Mouse (Mus musculus): ENCODE results near the gene Zc3h18. TPM values are rescaled to one million over a fixed set of nuclear protein-coding genes. Genes with fewer than 3 reads are reported as not detected.
A peak's percentile ranks its signal among the peaks of the same experiment; 100 is the strongest.

The Zc3h18 gene
- total RNA-seq, 1 experiment, result 90.4 TPM

- H3K36me3 ChIP-seq (ENCODE audit: control insufficient read depth, insufficient read depth, low read length, poor library complexity, severe bottlenecking), result no peaks in the 10 kb centered on the region
- TF ChIP-seq HCFC1 (IDR thresholded peaks at IDR 0.05; ENCODE audit: borderline replicate concordance, insufficient read depth, low read length) (no peak), ZNF384 (IDR thresholded peaks at IDR 0.05; ENCODE audit: low read depth, low read length) (no peak), CHD2 (IDR thresholded peaks at IDR 0.05; ENCODE audit: low read depth, low read length) (no peak), MAFK (IDR thresholded peaks at IDR 0.05; ENCODE audit: insufficient read depth, low read depth, low read length) (no peak), ZC3H11A (IDR thresholded peaks at IDR 0.05; ENCODE audit: borderline replicate concordance, low read depth, low read length) (no peak)
- no peaks in the 10 kb centered on the region for H3K9me3 ChIP-seq (ENCODE audit: control insufficient read depth, insufficient read depth, low read depth, low read length)
- H3K4me1 ChIP-seq (ENCODE audit: control insufficient read depth in 2 of 2, insufficient read depth in 2 of 2, low read length in 2 of 2, poor library complexity in 1 of 2), result no peaks in the 10 kb centered on the region
- in situ Hi-C loops (cut with MboI; ENCODE audit: low sequenced_read_pairs in 2 of 2, unreplicated experiment in 2 of 2), result loop anchor here in 1 of 2 experiments (10.0 kb wide), 1 partner anchor 61 kb away; no protein-coding TSS in a partner anchor
- DNase-seq (ENCODE audit: low read depth, low spot score), result no peak
- peak overlapping the region; percentile 63 for H3K9ac ChIP-seq (ENCODE audit: insufficient read depth, low read depth, low read length, poor library complexity, severe bottlenecking)
- H3K27ac ChIP-seq (ENCODE audit: insufficient read depth, low read depth, low read length, poor library complexity, severe bottlenecking), result no peak overlapping the region
- H3K4me3 ChIP-seq (ENCODE audit: insufficient read depth in 1 of 2, low read depth in 1 of 2, low read length in 2 of 2, poor library complexity in 1 of 2, severe bottlenecking in 1 of 2), result peak overlapping the region; percentile 76 to 82
These were observed 40.7 kb upstream of the Zc3h18 start for GRCm38 (mm10) chr8:122335638-122336250.

- Histone ChIP-seq H3K4me3 (ENCODE audit: insufficient read depth in 1 of 2, low read depth in 1 of 2, low read length in 2 of 2, poor library complexity in 1 of 2, severe bottlenecking in 1 of 2) (peak overlapping the region; percentile 76 to 82), H3K27ac (ENCODE audit: insufficient read depth, low read depth, low read length, poor library complexity, severe bottlenecking) (no peak overlapping the region), H3K9me3 (ENCODE audit: control insufficient read depth, insufficient read depth, low read depth, low read length) (no peaks in the 10 kb centered on the region), H3K36me3 (ENCODE audit: control insufficient read depth, insufficient read depth, low read length, poor library complexity, severe bottlenecking) (no peaks in the 10 kb centered on the region), H3K4me1 (ENCODE audit: control insufficient read depth in 2 of 2, insufficient read depth in 2 of 2, low read length in 2 of 2, poor library complexity in 1 of 2) (no peaks in the 10 kb centered on the region; a peak in 1 of 4 replicates), H3K9ac (ENCODE audit: insufficient read depth, low read depth, low read length, poor library complexity, severe bottlenecking) (peak overlapping the region; percentile 63)
- DNase-seq (ENCODE audit: low read depth, low spot score), result peak; percentile 54
- no peak for TF ChIP-seq MAFK (IDR thresholded peaks at IDR 0.05; ENCODE audit: insufficient read depth, low read depth, low read length)
- TF ChIP-seq CHD2 (IDR thresholded peaks at IDR 0.05; ENCODE audit: low read depth, low read length), result no peak
- TF ChIP-seq ZNF384 (IDR thresholded peaks at IDR 0.05; ENCODE audit: low read depth, low read length), result no peak
- TF ChIP-seq HCFC1 (IDR thresholded peaks at IDR 0.05; ENCODE audit: borderline replicate concordance, insufficient read depth, low read length), result no peak
- TF ChIP-seq ZC3H11A (IDR thresholded peaks at IDR 0.05; ENCODE audit: borderline replicate concordance, low read depth, low read length), result no peak
- in situ Hi-C loops (cut with MboI; ENCODE audit: low sequenced_read_pairs in 2 of 2, unreplicated experiment in 2 of 2), result loop anchor here in 1 of 2 experiments (10.0 kb wide), 1 partner anchor 62 kb away; no protein-coding TSS in a partner anchor
These were observed 40.0 kb upstream of the Zc3h18 start for GRCm38 (mm10) chr8:122336251-122336910.

- H3K9me3 ChIP-seq (ENCODE audit: control insufficient read depth, insufficient read depth, low read depth, low read length), result no peaks in the 10 kb centered on the region
- DNase-seq (ENCODE audit: low read depth, low spot score), result no peak
- H3K9ac ChIP-seq (ENCODE audit: insufficient read depth, low read depth, low read length, poor library complexity, severe bottlenecking), result no peak overlapping the region
- no peaks in the 10 kb centered on the region for H3K36me3 ChIP-seq (ENCODE audit: control insufficient read depth, insufficient read depth, low read length, poor library complexity, severe bottlenecking)
- in situ Hi-C loops (cut with MboI; ENCODE audit: low sequenced_read_pairs in 2 of 2, unreplicated experiment in 2 of 2), result loop anchor here in 1 of 2 experiments (10.0 kb wide), 1 partner anchor 64 kb away; no protein-coding TSS in a partner anchor
- H3K27ac ChIP-seq (ENCODE audit: insufficient read depth, low read depth, low read length, poor library complexity, severe bottlenecking), result no peak overlapping the region
- H3K4me3 ChIP-seq (ENCODE audit: insufficient read depth in 1 of 2, low read depth in 1 of 2, low read length in 2 of 2, poor library complexity in 1 of 2, severe bottlenecking in 1 of 2), result no peak overlapping the region
- H3K4me1 ChIP-seq (ENCODE audit: control insufficient read depth in 2 of 2, insufficient read depth in 2 of 2, low read length in 2 of 2, poor library complexity in 1 of 2), result peaks cover 2 to 6% of the 10 kb centered on the region in 2 experiments; a peak in 3 of 4 replicates
- no peak for TF ChIP-seq ZNF384 (IDR thresholded peaks at IDR 0.05; ENCODE audit: low read depth, low read length)
- TF ChIP-seq CHD2 (IDR thresholded peaks at IDR 0.05; ENCODE audit: low read depth, low read length), result no peak
- no peak for TF ChIP-seq ZC3H11A (IDR thresholded peaks at IDR 0.05; ENCODE audit: borderline replicate concordance, low read depth, low read length)
- no peak for TF ChIP-seq MAFK (IDR thresholded peaks at IDR 0.05; ENCODE audit: insufficient read depth, low read depth, low read length)
- TF ChIP-seq HCFC1 (IDR thresholded peaks at IDR 0.05; ENCODE audit: borderline replicate concordance, insufficient read depth, low read length), result no peak
These were observed 37.6 kb upstream of the Zc3h18 start for GRCm38 (mm10) chr8:122338852-122339251.

GRCm38 (mm10) chr8:122340761-122341160 lies 35.6 kb upstream of the Zc3h18 start:
- H3K36me3 ChIP-seq (ENCODE audit: control insufficient read depth, insufficient read depth, low read length, poor library complexity, severe bottlenecking), result no peaks in the 10 kb centered on the region
- in situ Hi-C loops (cut with MboI; ENCODE audit: low sequenced_read_pairs in 2 of 2, unreplicated experiment in 2 of 2), result no loop called here
- H3K9ac ChIP-seq (ENCODE audit: insufficient read depth, low read depth, low read length, poor library complexity, severe bottlenecking), result no peak overlapping the region
- TF ChIP-seq HCFC1 (IDR thresholded peaks at IDR 0.05; ENCODE audit: borderline replicate concordance, insufficient read depth, low read length) (no peak), CHD2 (IDR thresholded peaks at IDR 0.05; ENCODE audit: low read depth, low read length) (no peak), MAFK (IDR thresholded peaks at IDR 0.05; ENCODE audit: insufficient read depth, low read depth, low read length) (no peak), ZC3H11A (IDR thresholded peaks at IDR 0.05; ENCODE audit: borderline replicate concordance, low read depth, low read length) (no peak), ZNF384 (IDR thresholded peaks at IDR 0.05; ENCODE audit: low read depth, low read length) (no peak)
- no peak overlapping the region for H3K27ac ChIP-seq (ENCODE audit: insufficient read depth, low read depth, low read length, poor library complexity, severe bottlenecking)
- no peak for DNase-seq (ENCODE audit: low read depth, low spot score)
- no peak overlapping the region for H3K4me3 ChIP-seq (ENCODE audit: insufficient read depth in 1 of 2, low read depth in 1 of 2, low read length in 2 of 2, poor library complexity in 1 of 2, severe bottlenecking in 1 of 2)
- no peaks in the 10 kb centered on the region for H3K9me3 ChIP-seq (ENCODE audit: control insufficient read depth, insufficient read depth, low read depth, low read length)
- peaks cover 2 to 14% of the 10 kb centered on the region in 2 experiments; a peak in 3 of 4 replicates for H3K4me1 ChIP-seq (ENCODE audit: control insufficient read depth in 2 of 2, insufficient read depth in 2 of 2, low read length in 2 of 2, poor library complexity in 1 of 2)

Measured in ES-E14 (cell line).